8 mouse cellular contexts compared by ENCODE assay signal in genomic region chr5:116022658-116023200, GRCm38 (mm10). TPM values are rescaled to one million over a fixed set of nuclear protein-coding genes. Genes with fewer than 3 reads are reported as not detected.
A peak's percentile ranks its signal among the peaks of the same experiment; 100 is the strongest.
DNase-seq lines count a peak whose midpoint lies in the region; ATAC-seq and TF ChIP-seq lines count a peak whose summit lies in the region.

No protein-coding gene starts in this region.

- H3K27ac ChIP-seq in forebrain, embryonic 13.5 days = no peak overlapping the region
- H3K27ac ChIP-seq in liver, embryonic 11.5 days (ENCODE audit: low read depth, low read length) = peak overlapping the region; percentile 96
- H3K27ac ChIP-seq in small intestine, adult 2 months (ENCODE audit: insufficient read depth, low read depth, low read length) = peak overlapping the region; percentile 81

- no peaks in the 10 kb centered on the region for H3K9me3 ChIP-seq in forebrain, embryonic 13.5 days (replicated peaks)
- H3K9me3 ChIP-seq in liver, embryonic 11.5 days (ENCODE audit: control insufficient read depth, low read length) = no peaks in the 10 kb centered on the region

- no peak for TF ChIP-seq POLR2A in small intestine, adult 2 months (IDR thresholded peaks at IDR 0.05; ENCODE audit: low read depth, low read length)

- H3K4me1 ChIP-seq in forebrain, embryonic 13.5 days = peaks cover 25% of the 10 kb centered on the region
- H3K4me1 ChIP-seq in liver, embryonic 11.5 days (replicated peaks; ENCODE audit: control insufficient read depth, insufficient read depth, low read length) = peaks cover 53% of the 10 kb centered on the region
- peaks cover 20% of the 10 kb centered on the region; the same call in 1 of the 2 replicates for H3K4me1 ChIP-seq in small intestine, adult 2 months (ENCODE audit: control insufficient read depth, insufficient read depth, insufficient read length, low read length)

- peaks cover 48% of the 10 kb centered on the region for H3K36me3 ChIP-seq in forebrain, embryonic 13.5 days (ENCODE audit: poor library complexity, severe bottlenecking)
- H3K36me3 ChIP-seq in liver, embryonic 11.5 days (ENCODE audit: control insufficient read depth, insufficient read depth, low read length) = peaks cover 37% of the 10 kb centered on the region
- peaks cover 36% of the 10 kb centered on the region for H3K36me3 ChIP-seq in small intestine, adult 2 months (ENCODE audit: control insufficient read depth, insufficient read depth, low read length)

- peak overlapping the region; percentile 83 for H3K4me2 ChIP-seq in forebrain, embryonic 13.5 days
- H3K4me2 ChIP-seq in liver, embryonic 11.5 days = peak overlapping the region; percentile 80

- TF ChIP-seq CTCF in small intestine, adult 2 months (IDR thresholded peaks at IDR 0.05; ENCODE audit: extremely low read depth, insufficient read length, insufficient replicate concordance, low read depth, low read length) = no peak

- H3K9ac ChIP-seq in forebrain, embryonic 13.5 days = peak overlapping the region; percentile 84; the same call in 1 of the 2 replicates
- H3K9ac ChIP-seq in liver, embryonic 11.5 days (ENCODE audit: low read depth, low read length) = peak overlapping the region; percentile 86

- H3K27me3 ChIP-seq in forebrain, embryonic 13.5 days = no peaks in the 10 kb centered on the region
- no peaks in the 10 kb centered on the region for H3K27me3 ChIP-seq in liver, embryonic 11.5 days (replicated peaks; ENCODE audit: control insufficient read depth, insufficient read depth, low read length)
- no peaks in the 10 kb centered on the region for H3K27me3 ChIP-seq in small intestine, adult 2 months (ENCODE audit: control insufficient read depth, insufficient read depth, low read length)

- ATAC-seq in forebrain, embryonic 13.5 days = no peak
- no peak for ATAC-seq in liver, embryonic 11.5 days (replicated peaks; ENCODE audit: low FRiP score)

- peak; percentile 40 to 54 for DNase-seq in spleen, postnatal 10 days (ENCODE audit: low spot score in 2 of 2)
- no peak for DNase-seq in spleen, adult 12 weeks (ENCODE audit: low spot score)
- no peak for DNase-seq in liver, embryonic 11.5 days (ENCODE audit: low spot score)
- DNase-seq in c-Kit-positive CD71-positive TER-119-positive erythroid progenitor cells, embryonic 14.5 days (ENCODE audit: low spot score) = no peak
- no peak for DNase-seq in adrenal gland, postnatal 36 days
- DNase-seq in adrenal gland, adult 8-10 months = no peak

- H3K4me3 ChIP-seq in forebrain, embryonic 13.5 days = peak overlapping the region; percentile 83
- H3K4me3 ChIP-seq in liver, embryonic 11.5 days (ENCODE audit: low read depth, low read length) = peak overlapping the region; percentile 80
- peak overlapping the region; percentile 87 for H3K4me3 ChIP-seq in small intestine, adult 2 months (ENCODE audit: low read depth, low read length)

- 87% methylated on average over 7 of the region's 7 CpGs for WGBS in forebrain, embryonic 13.5 days
- 39% methylated on average over 7 of the region's 7 CpGs for WGBS in liver, embryonic 11.5 days
- WGBS in small intestine, adult 2 months = 19% methylated on average over 7 of the region's 7 CpGs

RNA-seq across cellular contexts. Expression of gene Prkab1, which starts 1.6 kb away (rescaled TPM):
- polyA plus RNA-seq in forebrain, embryonic 13.5 days (2015; fragmentation: Nextera tagmentation; extraction: Ambion mirVana) = 47.6 and 53.7 TPM in 2 replicates
- polyA plus RNA-seq in liver, embryonic 11.5 days (2014; fragmentation: Nextera tagmentation; extraction: Ambion mirVana) = 109 and 111 TPM in 2 replicates
- polyA plus RNA-seq in small intestine, adult 2 months (2012; rRNA removed) = 37.8 and 73.8 TPM in 2 replicates
- total RNA-seq in adrenal gland, postnatal 36 days (2021) = 100 to 1,000 TPM in 1 of 2 experiments, 10 to 100 TPM in 1; 59.9 to 114 TPM
- total RNA-seq in adrenal gland, adult 8-10 months (2022) = 100 to 1,000 TPM in 1 of 4 experiments, 10 to 100 TPM in 3; 56.6 to 107 (median 62.1) TPM

Comparison
In these comparisons a context has a peak if more than half of its experiments do, and no peak if none do; other contexts are left out.
1. DNase-seq: peak in spleen, postnatal 10 days (2 of 2); none in spleen, adult 12 weeks (single experiment), liver, embryonic 11.5 days (single experiment), c-Kit-positive CD71-positive TER-119-positive erythroid progenitor cells, embryonic 14.5 days (single experiment), adrenal gland, postnatal 36 days (0 of 2) and adrenal gland, adult 8-10 months (single experiment).
2. Peak in every context shown above with its lines, with median percentiles within 50 percentile points of each other: H3K4me3 ChIP-seq.